Mouse (Mus musculus) embryonic facial prominence, embryonic 15.5 days (tissue): ENCODE data around the gene Tnfrsf1b. TPM values are rescaled to one million over a fixed set of nuclear protein-coding genes. Genes with fewer than 3 reads are reported as not detected.

Experiments used
- ATAC-seq: fragments of 200-750 bp; cut with Nextera tagmentation; 2 replicates; pipeline ENCODE4 v1.8.0; 2017; ENCODE audit warnings: low read depth, moderate TSS enrichment; ENCODE audit not compliant: insufficient number of reproducible peaks, low FRiP score, low TSS enrichment
- H3K27ac ChIP-seq: fragments of 300-500 bp; sonication (generic); replicated peaks from 2 replicates; pipeline ENCODE4 v1.5.1; 2015; ENCODE audit warnings: mild to moderate bottlenecking, inconsistent platforms
- H3K27me3 ChIP-seq: fragments of 300-500 bp; sonication (generic); 2 replicates; pipeline ENCODE4 v1.6.1; 2015; ENCODE audit warnings: inconsistent platforms
- H3K36me3 ChIP-seq: fragments of 300-500 bp; sonication (generic); 2 replicates; pipeline ENCODE4 v1.6.1; 2015; ENCODE audit warnings: mild to moderate bottlenecking, inconsistent platforms
- H3K4me1 ChIP-seq: fragments of 300-500 bp; sonication (generic); 2 replicates; pipeline ENCODE4 v1.6.1; 2015; ENCODE audit warnings: inconsistent platforms
- H3K4me2 ChIP-seq: fragments of 300-500 bp; sonication (generic); replicated peaks from 2 replicates; pipeline ENCODE4 v1.6.1; 2015; ENCODE audit warnings: mild to moderate bottlenecking, inconsistent platforms
- H3K4me3 ChIP-seq: fragments of 300-500 bp; sonication (generic); replicated peaks from 2 replicates; pipeline ENCODE4 v1.5.1; 2015; ENCODE audit warnings: mild to moderate bottlenecking, inconsistent platforms
- H3K9ac ChIP-seq: fragments of 300-500 bp; sonication (generic); 2 replicates; pipeline ENCODE4 v1.6.1; 2015; ENCODE audit warnings: inconsistent platforms
- H3K9me3 ChIP-seq: fragments of 300-500 bp; sonication (generic); replicated peaks from 2 replicates; pipeline ENCODE4 v1.6.1; 2016; ENCODE audit warnings: inconsistent platforms
- WGBS: fragments of 180-500 bp; shearing (Covaris S2); methylation state at CpG from one replicate; pipeline ENCODE4 v1.1.7; 2015; 5-methylcytosine and 5-hydroxymethylcytosine counted together
- polyA plus RNA-seq: library from polyadenylated mRNA; unstranded; fragments of >200 nt; fragmentation: Nextera tagmentation; extraction: Ambion mirVana; gene quantifications from 2 replicates; pipeline ENCODE4 v1.2.1, GENCODE M21; 2015

The Tnfrsf1b gene
- polyA plus RNA-seq, 1 experiment from 2014 or later = 4.8 TPM

DNA sequence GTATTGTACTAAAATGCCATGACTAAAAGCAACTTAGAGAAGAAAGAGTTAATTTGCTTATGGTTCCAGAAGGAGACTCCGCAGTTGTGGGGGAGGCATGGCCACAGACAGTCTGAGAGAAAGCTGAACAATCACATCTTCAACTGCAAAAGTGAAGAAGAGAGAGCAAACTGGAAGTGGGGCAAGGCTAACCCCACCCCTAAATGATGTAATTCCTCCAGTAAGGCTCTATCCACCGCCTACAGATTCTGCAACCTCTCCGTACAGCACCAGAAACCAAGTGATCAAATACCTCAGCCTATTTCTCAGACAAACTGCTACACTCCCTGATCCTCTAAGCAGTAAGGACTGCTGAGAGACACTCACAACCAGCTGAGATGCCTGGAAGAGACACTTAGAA lies 45.2 kb downstream of the Tnfrsf1b start:
- Histone ChIP-seq H3K27me3 (no peaks in the 10 kb centered on the region), H3K4me3 (no peak overlapping the region), H3K36me3 (no peaks in the 10 kb centered on the region), H3K27ac (no peak overlapping the region), H3K9me3 (no peaks in the 10 kb centered on the region), H3K4me1 (0 out of 2 replicates have a peak, but pooled peaks cover 4% of the 10 kb centered on the region), H3K4me2 (no peak overlapping the region), H3K9ac (no peak overlapping the region)
- no peak for ATAC-seq
- WGBS = 57% methylated on average over 3 of the region's 3 CpGs

DNA sequence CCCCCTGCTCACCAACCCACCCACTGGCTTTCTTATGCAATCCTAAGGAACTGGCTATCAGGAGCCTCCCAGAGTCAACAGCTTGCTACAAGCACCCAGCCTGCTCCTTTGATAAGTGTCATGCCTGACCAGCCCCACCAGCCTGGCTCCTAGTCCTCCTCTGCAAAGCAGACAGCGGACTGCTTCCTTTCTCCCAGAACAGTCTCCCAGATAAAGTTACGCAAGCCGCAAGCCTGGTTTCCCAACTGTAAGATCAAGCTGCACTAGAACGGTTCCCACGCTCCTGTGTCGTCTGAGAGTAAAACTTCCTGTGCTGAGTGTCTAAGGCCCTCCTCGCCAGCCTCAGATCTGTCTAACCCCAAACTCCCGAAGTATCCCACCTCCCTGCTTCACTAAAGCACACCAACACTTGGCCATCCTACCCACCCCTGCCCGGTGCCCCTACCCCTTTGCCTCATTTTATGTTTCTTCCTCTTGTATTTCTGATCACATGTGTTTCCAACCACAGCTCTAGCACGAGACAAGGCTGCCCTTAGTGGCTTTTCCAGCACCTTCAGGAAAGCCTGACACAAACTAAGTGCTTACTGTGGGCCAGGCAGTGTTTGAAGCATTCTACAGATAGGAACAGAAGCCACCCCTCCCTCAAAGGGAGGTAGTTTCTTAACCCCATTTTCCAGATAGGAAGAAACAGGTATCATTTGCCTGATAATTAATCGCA lies 46.5 kb downstream of the Tnfrsf1b start:
- Histone ChIP-seq H3K36me3 (no peaks in the 10 kb centered on the region), H3K9me3 (no peaks in the 10 kb centered on the region), H3K27ac (no peak overlapping the region), H3K4me2 (no peak overlapping the region), H3K27me3 (no peaks in the 10 kb centered on the region), H3K4me3 (no peak overlapping the region), H3K4me1 (0 out of 2 replicates have a peak, but pooled peaks cover 6% of the 10 kb centered on the region), H3K9ac (no peak overlapping the region)
- WGBS = 25% methylated on average over 11 of the region's 11 CpGs
- no peak for ATAC-seq

GRCm38 (mm10) chr4:145196586-145196985 lies 50.1 kb downstream of the Tnfrsf1b start:
- no peak for ATAC-seq
- Histone ChIP-seq H3K36me3 (no peaks in the 10 kb centered on the region), H3K4me2 (no peak overlapping the region), H3K27me3 (no peaks in the 10 kb centered on the region), H3K4me1 (peaks cover 27% of the 10 kb centered on the region), H3K9ac (no peak overlapping the region), H3K4me3 (no peak overlapping the region), H3K9me3 (no peaks in the 10 kb centered on the region), H3K27ac (no peak overlapping the region)
- 78% methylated on average over 4 of the region's 4 CpGs for WGBS

DNA sequence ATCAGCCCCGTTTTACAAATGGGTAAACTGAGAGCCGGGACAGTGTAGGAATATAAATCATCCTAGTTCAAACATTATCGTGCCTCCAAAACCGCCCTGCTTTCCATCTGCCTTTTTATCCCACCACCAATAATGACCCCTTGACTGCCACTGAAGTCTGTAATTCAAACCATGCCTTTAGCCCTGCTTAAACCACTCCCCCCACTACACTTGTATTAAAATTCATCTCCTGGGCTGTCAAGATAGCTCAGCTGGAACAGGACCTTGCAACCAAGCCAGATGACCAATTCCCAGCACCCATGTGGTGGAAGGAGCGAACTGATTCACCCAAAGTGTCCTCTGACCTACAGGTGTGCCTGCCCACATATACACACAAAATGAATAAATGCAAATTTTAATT lies 51.5 kb downstream of the Tnfrsf1b start:
- Histone ChIP-seq H3K9ac (no peak overlapping the region), H3K36me3 (no peaks in the 10 kb centered on the region), H3K9me3 (no peaks in the 10 kb centered on the region), H3K27me3 (no peaks in the 10 kb centered on the region), H3K4me3 (peak overlapping the region; percentile 94), H3K4me2 (peak overlapping the region; percentile 87; the same call in 1 of the 2 replicates), H3K4me1 (peaks cover 24% of the 10 kb centered on the region), H3K27ac (no peak overlapping the region)
- WGBS = 21% methylated on average over 5 of the region's 5 CpGs
- ATAC-seq = no peak; the same call in 1 of the 2 replicates

- peak within 1 kb of the TSS; percentile 87 for H3K4me2 ChIP-seq
- no peaks in the 10 kb centered on the region for H3K27me3 ChIP-seq
- H3K9ac ChIP-seq = peak within 1 kb of the TSS; percentile 80
- H3K4me3 ChIP-seq = peak within 1 kb of the TSS; percentile 94
- WGBS = under 1% methylated on average over 53 of the region's 53 CpGs
- no peaks in the 10 kb centered on the region for H3K9me3 ChIP-seq
- H3K4me1 ChIP-seq = peaks cover 23% of the 10 kb centered on the region
- peaks cover 2% of the 10 kb centered on the region; the same call in 1 of the 2 replicates for H3K36me3 ChIP-seq
- H3K27ac ChIP-seq = peak within 1 kb of the TSS; percentile 65
- peak; percentile 85 for ATAC-seq
These were observed 52.0 kb downstream of the Tnfrsf1b start, which contains the start of gene Vps13d for GRCm38 (mm10) chr4:145194559-145195162. Gene Vps13d, minus strand, starts transcription at chr4:145195005.

GRCm38 (mm10) chr4:145193991-145194511 lies 52.6 kb downstream of the Tnfrsf1b start:
- Histone ChIP-seq H3K36me3 (peaks cover 7% of the 10 kb centered on the region; the same call in 1 of the 2 replicates), H3K9ac (peak overlapping the region; percentile 80), H3K4me2 (peak overlapping the region; percentile 87), H3K4me3 (peak overlapping the region; percentile 94), H3K27me3 (no peaks in the 10 kb centered on the region), H3K4me1 (peaks cover 23% of the 10 kb centered on the region), H3K9me3 (no peaks in the 10 kb centered on the region), H3K27ac (peak overlapping the region; percentile 65)
- peak; percentile 37; the same call in 1 of the 2 replicates for ATAC-seq
- 0% methylated on average over 10 of the region's 10 CpGs for WGBS

GRCm38 (mm10) chr4:145193406-145193805 lies 53.3 kb downstream of the Tnfrsf1b start:
- H3K4me1 ChIP-seq = peaks cover 23% of the 10 kb centered on the region
- peak overlapping the region; percentile 94 for H3K4me3 ChIP-seq
- H3K36me3 ChIP-seq = peaks cover 11% of the 10 kb centered on the region
- no peak overlapping the region for H3K9ac ChIP-seq
- no peak for ATAC-seq
- peak overlapping the region; percentile 87 for H3K4me2 ChIP-seq
- 31% methylated on average over 3 of the region's 3 CpGs for WGBS
- no peaks in the 10 kb centered on the region for H3K27me3 ChIP-seq
- peak overlapping the region; percentile 65; the same call in 1 of the 2 replicates for H3K27ac ChIP-seq
- no peaks in the 10 kb centered on the region for H3K9me3 ChIP-seq

- Histone ChIP-seq H3K27ac (no peak overlapping the region), H3K4me2 (no peak overlapping the region), H3K4me3 (no peak overlapping the region), H3K36me3 (peaks cover 16% of the 10 kb centered on the region), H3K27me3 (no peaks in the 10 kb centered on the region), H3K9ac (no peak overlapping the region), H3K9me3 (no peaks in the 10 kb centered on the region), H3K4me1 (peaks cover 23% of the 10 kb centered on the region)
- ATAC-seq = no peak
These were observed 54.0 kb downstream of the Tnfrsf1b start for GRCm38 (mm10) chr4:145192686-145193085.

DNA sequence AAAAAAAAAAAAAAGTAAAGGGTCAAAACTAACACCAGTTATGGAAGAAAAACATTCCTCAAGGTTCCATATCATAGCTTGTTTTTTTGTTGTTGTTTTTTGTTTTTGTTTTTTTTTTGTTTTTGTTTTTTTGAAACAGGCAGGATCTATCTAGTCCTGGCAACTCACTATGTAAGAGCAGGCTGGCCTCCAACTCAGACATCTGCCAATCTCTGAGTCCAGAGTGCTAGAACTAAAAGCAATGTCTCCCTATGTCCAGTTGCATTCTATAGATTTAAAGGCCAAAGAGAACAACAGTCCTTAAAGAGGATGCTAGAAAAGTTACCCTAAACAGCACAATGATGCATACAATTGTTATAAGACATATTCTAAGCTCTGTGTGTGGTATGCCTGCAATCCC lies 58.1 kb downstream of the Tnfrsf1b start:
- Histone ChIP-seq H3K9me3 (no peaks in the 10 kb centered on the region), H3K36me3 (peaks cover 46% of the 10 kb centered on the region), H3K9ac (no peak overlapping the region), H3K4me3 (no peak overlapping the region), H3K27ac (no peak overlapping the region), H3K4me1 (peaks cover 13% of the 10 kb centered on the region), H3K27me3 (no peaks in the 10 kb centered on the region), H3K4me2 (no peak overlapping the region)
- no peak for ATAC-seq

- Histone ChIP-seq H3K27ac (no peak overlapping the region), H3K9me3 (no peaks in the 10 kb centered on the region), H3K4me2 (no peak overlapping the region), H3K4me3 (no peak overlapping the region), H3K27me3 (no peaks in the 10 kb centered on the region), H3K4me1 (peaks cover 4% of the 10 kb centered on the region; the same call in 1 of the 2 replicates), H3K9ac (no peak overlapping the region), H3K36me3 (peaks cover 46% of the 10 kb centered on the region)
- WGBS = 76% methylated on average over 2 of the region's 2 CpGs
- no peak for ATAC-seq
These were observed 59.1 kb downstream of the Tnfrsf1b start for GRCm38 (mm10) chr4:145187619-145188018.

GRCm38 (mm10) chr4:145178918-145179549 lies 67.6 kb downstream of the Tnfrsf1b start:
- Histone ChIP-seq H3K36me3 (peaks cover 61% of the 10 kb centered on the region), H3K27ac (no peak overlapping the region)

More at GRCm38 (mm10) chr4:145178918-145179549, 67.6 kb downstream of the Tnfrsf1b start:
- Histone ChIP-seq H3K9me3 (no peaks in the 10 kb centered on the region), H3K4me2 (no peak overlapping the region), H3K9ac (no peak overlapping the region), H3K4me1 (no peaks in the 10 kb centered on the region), H3K27me3 (no peaks in the 10 kb centered on the region), H3K4me3 (no peak overlapping the region)
- WGBS = 94% methylated on average over 5 of the region's 5 CpGs
- ATAC-seq = no peak
